Mouse (Mus musculus) ES-Bruce4 (cell line): ENCODE results near the gene Paqr8. TPM values are rescaled to one million over a fixed set of nuclear protein-coding genes. Genes with fewer than 3 reads are reported as not detected.

Experiments used
- H3K27ac ChIP-seq: 2 replicates; pipeline ENCODE4 v1.5.1; 2012; ENCODE audit warnings: low read length, inconsistent platforms; ENCODE audit not compliant: insufficient read depth
- H3K27me3 ChIP-seq: 2 replicates; pipeline ENCODE4 v1.6.1; 2012; ENCODE audit warnings: mild to moderate bottlenecking, low read length, inconsistent platforms; ENCODE audit not compliant: control insufficient read depth, poor library complexity, insufficient read depth, severe bottlenecking
- H3K36me3 ChIP-seq: 2 replicates; pipeline ENCODE4 v1.6.1; 2012; ENCODE audit warnings: inconsistent platforms, mild to moderate bottlenecking, low read length, moderate library complexity; ENCODE audit not compliant: control insufficient read depth, poor library complexity, insufficient read depth, severe bottlenecking
- H3K4me1 ChIP-seq: one replicate; pipeline ENCODE4 v1.8.1; 2011; ENCODE audit warnings: low read length; ENCODE audit not compliant: control insufficient read depth, insufficient read depth
- H3K4me3 ChIP-seq: 2 replicates; pipeline ENCODE4 v1.5.1; 2011; ENCODE audit warnings: low read depth, mild to moderate bottlenecking, low read length
- H3K9ac ChIP-seq: 2 replicates; pipeline ENCODE4 v1.6.1; 2012; ENCODE audit warnings: low read depth, mild to moderate bottlenecking, inconsistent platforms; ENCODE audit not compliant: poor library complexity, severe bottlenecking
- H3K9me3 ChIP-seq: replicated peaks from 2 replicates; pipeline ENCODE4 v1.6.1; 2012; ENCODE audit warnings: mild to moderate bottlenecking, low read length, inconsistent platforms; ENCODE audit not compliant: control insufficient read depth, poor library complexity, insufficient read depth, severe bottlenecking
- CTCF ChIP-seq: IDR thresholded peaks from one replicate; pipeline ENCODE4 v1.8.1; 2011; ENCODE audit warnings: low read depth, low read length
- EP300 ChIP-seq: IDR thresholded peaks from 2 replicates; pipeline ENCODE4 v1.6.1; 2011; ENCODE audit warnings: low read depth, low read length; ENCODE audit not compliant: insufficient read depth
- POLR2A ChIP-seq: IDR thresholded peaks from one replicate; pipeline ENCODE4 v1.8.1; 2011; ENCODE audit warnings: low read length; ENCODE audit not compliant: insufficient read depth
- polyA plus RNA-seq: library from polyadenylated mRNA; stranded (reverse); fragments of >200 nt; gene quantifications from 2 replicates; pipeline ENCODE4 v1.2.4, GENCODE M21; 2011; ENCODE audit warnings: low read depth; ENCODE audit not compliant: missing spikeins, insufficient read depth, insufficient read length

Paqr8 gene
- polyA plus RNA-seq, 1 experiment = 4.4 TPM

DNA sequence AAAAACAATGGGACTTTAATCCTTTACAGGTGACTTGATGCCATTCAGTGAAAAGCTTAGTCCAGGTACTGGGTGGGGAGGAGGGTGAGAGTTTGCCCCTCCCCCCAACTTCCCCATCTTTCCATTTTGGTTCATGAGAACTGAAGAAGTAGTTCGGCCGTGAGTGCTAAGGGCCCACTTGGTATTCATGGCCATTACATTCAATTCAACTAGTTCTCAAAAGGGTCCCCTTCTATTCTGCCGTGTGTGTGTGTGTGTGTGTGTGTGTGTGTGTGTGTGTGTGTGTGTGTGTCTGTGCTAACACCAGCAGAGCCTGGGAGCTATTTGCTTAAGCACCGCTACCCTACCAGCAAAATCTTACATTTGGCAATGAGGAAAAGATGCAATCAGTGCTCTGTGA, 94.2 kb downstream of the Paqr8 start:
- no peaks in the 10 kb centered on the region for H3K36me3 ChIP-seq
- H3K27ac ChIP-seq = no peak overlapping the region
- no peaks in the 10 kb centered on the region for H3K9me3 ChIP-seq
- H3K27me3 ChIP-seq = no peaks in the 10 kb centered on the region; the same call in 1 of the 2 replicates
- H3K9ac ChIP-seq = no peak overlapping the region
- peaks cover 2% of the 10 kb centered on the region for H3K4me1 ChIP-seq
- no peak overlapping the region for H3K4me3 ChIP-seq
- TF ChIP-seq POLR2A = no peak
- TF ChIP-seq CTCF = no peak
- no peak for TF ChIP-seq EP300

DNA sequence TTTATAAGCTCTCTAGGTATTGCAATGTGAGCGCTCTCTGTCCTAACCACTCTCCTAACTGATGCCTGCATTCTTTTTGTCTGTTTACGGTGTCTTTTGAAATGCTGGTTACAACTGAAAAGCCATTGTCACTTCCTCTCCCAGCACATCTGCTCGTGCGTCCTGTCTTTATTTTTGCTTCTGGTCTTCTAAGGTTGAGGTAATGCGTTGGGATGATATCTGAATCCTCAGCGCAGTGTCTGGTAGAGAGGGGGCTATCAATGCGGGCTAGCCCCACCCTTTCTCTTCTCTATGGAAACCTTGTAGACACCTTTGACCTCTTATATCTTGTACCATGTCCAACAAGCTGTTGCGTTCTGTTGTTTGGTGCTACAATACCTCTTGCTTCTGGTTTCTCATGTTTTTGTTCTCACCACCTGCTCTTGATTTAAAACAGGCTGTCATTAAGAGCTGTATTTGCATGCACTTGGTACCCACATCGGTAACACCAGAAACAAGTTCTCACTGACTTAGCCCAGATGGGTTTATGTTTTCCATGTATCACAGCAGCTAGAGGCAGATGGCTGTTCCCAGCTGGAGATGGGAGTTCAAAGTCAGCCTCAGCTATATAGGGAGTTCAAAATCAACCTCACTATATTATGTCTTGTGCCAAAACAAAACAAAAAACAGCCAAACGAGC, 96.1 kb downstream of the Paqr8 start:
- Histone ChIP-seq H3K9ac (no peak overlapping the region), H3K36me3 (no peaks in the 10 kb centered on the region), H3K27me3 (no peaks in the 10 kb centered on the region; the same call in 1 of the 2 replicates), H3K4me1 (peaks cover 2% of the 10 kb centered on the region), H3K9me3 (no peaks in the 10 kb centered on the region), H3K4me3 (no peak overlapping the region), H3K27ac (no peak overlapping the region)
- TF ChIP-seq CTCF (no peak), EP300 (no peak), POLR2A (no peak)

Other genes starting within 250 kb of the Paqr8 start
- gene Il17a, start 159.7 kb upstream of the Paqr8 start, polyA plus RNA-seq = not detected in 2 replicates
- gene Il17f, start 100.0 kb upstream of the Paqr8 start, polyA plus RNA-seq = 2.2 and 4.2 TPM in 2 replicates
- 178 and 187 TPM in 2 replicates for gene Mcm3, start 70.3 kb upstream of the Paqr8 start, polyA plus RNA-seq
- gene Efhc1, start 61.0 kb downstream of the Paqr8 start, polyA plus RNA-seq = 4.2 and 8.2 TPM in 2 replicates
- gene Tram2, start 188.6 kb downstream of the Paqr8 start, polyA plus RNA-seq = 15.2 TPM in 2 replicates